ENCODE assay signal across 8 mouse cellular contexts in the genomic region with DNA sequence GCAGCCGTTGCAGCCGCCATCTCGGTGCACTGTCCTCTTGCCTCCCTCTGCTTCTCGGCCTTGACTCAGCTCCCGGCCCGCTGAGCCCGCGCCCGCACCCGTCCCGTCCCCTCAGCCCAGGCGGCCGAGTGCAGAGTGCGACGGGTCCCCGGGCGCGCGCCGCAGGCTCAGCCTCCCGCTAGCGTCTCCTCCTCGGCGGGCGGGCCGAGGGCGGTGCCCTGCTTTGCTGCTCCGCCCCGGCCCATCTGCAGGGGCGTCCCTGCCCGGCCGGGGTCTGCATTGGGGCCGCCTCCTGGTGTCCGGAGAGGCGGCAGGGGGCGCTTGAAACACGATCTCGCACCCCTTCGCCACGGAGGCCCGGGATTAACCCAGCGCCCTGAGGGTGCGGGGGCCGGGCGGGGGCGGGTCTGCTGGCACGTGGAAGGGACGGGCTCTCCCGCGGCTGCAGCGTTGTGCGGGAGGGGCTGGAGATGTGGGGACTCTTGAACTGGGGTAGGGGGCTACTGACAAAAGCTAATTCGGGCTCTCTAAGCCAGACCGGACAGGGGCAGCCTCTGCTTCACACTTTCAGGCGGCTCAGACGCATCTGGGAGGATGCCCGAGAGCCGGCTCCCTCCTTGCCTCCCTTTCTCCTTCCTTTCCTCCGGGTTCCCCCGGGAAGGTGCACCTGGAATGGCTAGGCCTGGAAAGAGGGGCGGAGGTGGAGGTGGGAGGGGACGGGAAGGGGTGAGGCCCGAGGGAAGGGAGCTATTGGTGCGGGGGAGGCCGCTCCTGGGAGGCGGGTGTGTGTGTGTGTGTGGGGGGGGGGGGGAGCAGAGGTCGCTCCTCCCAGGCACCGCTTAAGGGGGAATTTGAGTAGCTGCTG. TPM values are rescaled to one million over a fixed set of nuclear protein-coding genes. Genes with fewer than 3 reads are reported as not detected.
DNase-seq lines count a peak whose midpoint lies in the region; ATAC-seq and TF ChIP-seq lines count a peak whose summit lies in the region.

No protein-coding gene starts in this region.

- peaks cover 2 to 22% of the 10 kb centered on the region in 2 experiments; a peak in 3 of 4 replicates for H3K4me1 ChIP-seq in ES-E14 (ENCODE audit: control insufficient read depth in 2 of 2, insufficient read depth in 2 of 2, low read length in 2 of 2, poor library complexity in 1 of 2)
- peaks cover 40% of the 10 kb centered on the region for H3K4me1 ChIP-seq in forebrain, embryonic 15.5 days
- H3K4me1 ChIP-seq in lung, embryonic 15.5 days = peaks cover 30% of the 10 kb centered on the region

- peak overlapping the region; percentile 87 to 88 for H3K4me3 ChIP-seq in ES-E14 (ENCODE audit: insufficient read depth in 1 of 2, low read depth in 1 of 2, low read length in 2 of 2, poor library complexity in 1 of 2, severe bottlenecking in 1 of 2)
- peak overlapping the region; percentile 72 for H3K4me3 ChIP-seq in forebrain, embryonic 15.5 days
- peak overlapping the region; percentile 74 for H3K4me3 ChIP-seq in layer of hippocampus, adult 2 months
- peak overlapping the region; percentile 68 for H3K4me3 ChIP-seq in lung, embryonic 15.5 days

- TF ChIP-seq CTCF in layer of hippocampus, adult 2 months (conservative IDR thresholded peaks at IDR 0.05) = peak; percentile 63

- under 1% methylated on average over 65 of the region's 68 CpGs for WGBS in forebrain, embryonic 15.5 days
- WGBS in lung, embryonic 15.5 days = under 1% methylated on average over 65 of the region's 68 CpGs

- ATAC-seq in forebrain, embryonic 15.5 days (replicated peaks) = peak; percentile 85
- ATAC-seq in lung, embryonic 15.5 days (ENCODE audit: borderline replicate concordance, extremely low read depth, low FRiP score, low TSS enrichment) = peak; percentile 84

- in situ Hi-C loops in ES-E14 (cut with MboI; ENCODE audit: low sequenced_read_pairs in 2 of 2, unreplicated experiment in 2 of 2) = no loop called here

- H3K9me3 ChIP-seq in ES-E14 (ENCODE audit: control insufficient read depth, insufficient read depth, low read depth, low read length) = no peaks in the 10 kb centered on the region
- no peaks in the 10 kb centered on the region for H3K9me3 ChIP-seq in forebrain, embryonic 15.5 days
- no peaks in the 10 kb centered on the region for H3K9me3 ChIP-seq in lung, embryonic 15.5 days

- peak overlapping the region; percentile 75 for H3K9ac ChIP-seq in ES-E14 (ENCODE audit: insufficient read depth, low read depth, low read length, poor library complexity, severe bottlenecking)
- H3K9ac ChIP-seq in forebrain, embryonic 15.5 days (replicated peaks) = peak overlapping the region; percentile 85
- peak overlapping the region; percentile 67 for H3K9ac ChIP-seq in lung, embryonic 15.5 days

- intact Hi-C loops in heart, postnatal 25 days (cut with DNase I) = loop anchor here (2.0 to 5.0 kb wide), 2 partner anchors 15 to 179 kb away; partner anchors contain the start of gene Ap2m1

- no peaks in the 10 kb centered on the region for H3K27me3 ChIP-seq in forebrain, embryonic 15.5 days
- no peaks in the 10 kb centered on the region for H3K27me3 ChIP-seq in lung, embryonic 15.5 days

- peaks cover 29% of the 10 kb centered on the region for H3K36me3 ChIP-seq in ES-E14 (ENCODE audit: control insufficient read depth, insufficient read depth, low read length, poor library complexity, severe bottlenecking)
- H3K36me3 ChIP-seq in forebrain, embryonic 15.5 days = peaks cover 15% of the 10 kb centered on the region
- H3K36me3 ChIP-seq in lung, embryonic 15.5 days = 0 out of 2 replicates have a peak, but pooled peaks cover 6% of the 10 kb centered on the region

- no peak for DNase-seq in ES-E14 (ENCODE audit: low read depth, low spot score)
- peak; percentile 81 for DNase-seq in cerebellum, adult 11-12 months
- DNase-seq in heart, postnatal 25 days (ENCODE audit: low spot score) = peak; percentile 67
- peak; percentile 79 to 80 for DNase-seq in layer of hippocampus, adult 2 months (ENCODE audit: low spot score in 2 of 2)
- DNase-seq in ovary, postnatal 10 days (ENCODE audit: low spot score) = peak; percentile 70
- DNase-seq in thymus, postnatal 10 days (ENCODE audit: low spot score in 2 of 2) = peak; percentile 61 to 72

- peak overlapping the region; percentile 79 for H3K27ac ChIP-seq in ES-E14 (ENCODE audit: insufficient read depth, low read depth, low read length, poor library complexity, severe bottlenecking)
- peak overlapping the region; percentile 90 for H3K27ac ChIP-seq in forebrain, embryonic 15.5 days (replicated peaks)
- peak overlapping the region; percentile 94 for H3K27ac ChIP-seq in layer of hippocampus, adult 2 months
- peak overlapping the region; percentile 97 for H3K27ac ChIP-seq in lung, embryonic 15.5 days

- H3K4me2 ChIP-seq in forebrain, embryonic 15.5 days (replicated peaks) = peak overlapping the region; percentile 90
- peak overlapping the region; percentile 91 for H3K4me2 ChIP-seq in lung, embryonic 15.5 days

TF ChIP-seq in ES-E14, 5 proteins besides CTCF, POLR2A, EP300 and RAD21:
- TF ChIP-seq MAFK (IDR thresholded peaks at IDR 0.05; ENCODE audit: insufficient read depth, low read depth, low read length) = no peak
- no peak for TF ChIP-seq ZNF384 (IDR thresholded peaks at IDR 0.05; ENCODE audit: low read depth, low read length)
- no peak for TF ChIP-seq HCFC1 (IDR thresholded peaks at IDR 0.05; ENCODE audit: borderline replicate concordance, insufficient read depth, low read length)
- TF ChIP-seq CHD2 (IDR thresholded peaks at IDR 0.05; ENCODE audit: low read depth, low read length) = no peak
TF ChIP-seq in ES-E14: peak in this region for 0.

RNA-seq across cellular contexts. Expression of gene Polr2h, which starts 1.3 kb away (rescaled TPM):
- 125 and 134 TPM in 2 replicates for total RNA-seq in ES-E14 (2012; rRNA removed)
- 86.4 and 96.1 TPM in 2 replicates for polyA plus RNA-seq in forebrain, embryonic 15.5 days (2015; fragmentation: Nextera tagmentation; extraction: Ambion mirVana)
- 10 to 100 TPM in 1 of 2 experiments, 1 to 10 TPM in 1; 9.0 to 10.5 TPM for total RNA-seq in heart, postnatal 25 days (2021)
- total RNA-seq in layer of hippocampus, adult 2 months (2021) = 10 to 100 TPM; 26.1 TPM
- 86.6 and 101 TPM in 2 replicates for polyA plus RNA-seq in lung, embryonic 15.5 days (2015; fragmentation: Nextera tagmentation; extraction: Ambion mirVana)

RNA-seq across cellular contexts. Expression of gene Clcn2, which starts 1.3 kb away (rescaled TPM):
- total RNA-seq in ES-E14 (2012; rRNA removed) = 38.2 and 104 TPM in 2 replicates
- 19.2 and 19.8 TPM in 2 replicates for polyA plus RNA-seq in forebrain, embryonic 15.5 days (2015; fragmentation: Nextera tagmentation; extraction: Ambion mirVana)
- total RNA-seq in heart, postnatal 25 days (2021) = 1 to 10 TPM; 1.5 to 2.1 TPM
- total RNA-seq in layer of hippocampus, adult 2 months (2021) = 10 to 100 TPM; 74.2 to 79.5 TPM
- 7.2 and 8.6 TPM in 2 replicates for polyA plus RNA-seq in lung, embryonic 15.5 days (2015; fragmentation: Nextera tagmentation; extraction: Ambion mirVana)

RNA-seq across cellular contexts. Expression of gene Chrd, which starts 16.7 kb away (rescaled TPM):
- 3.7 and 9.6 TPM in 2 replicates for total RNA-seq in ES-E14 (2012; rRNA removed)
- polyA plus RNA-seq in forebrain, embryonic 15.5 days (2015; fragmentation: Nextera tagmentation; extraction: Ambion mirVana) = 3.5 and 3.7 TPM in 2 replicates
- 1 to 10 TPM; 2.0 to 2.7 TPM for total RNA-seq in heart, postnatal 25 days (2021)
- 10 to 100 TPM; 87.0 to 90.7 TPM for total RNA-seq in layer of hippocampus, adult 2 months (2021)
- polyA plus RNA-seq in lung, embryonic 15.5 days (2015; fragmentation: Nextera tagmentation; extraction: Ambion mirVana) = 3.8 and 4.1 TPM in 2 replicates

RNA-seq across cellular contexts. Expression of gene Thpo, which starts 18.1 kb away (rescaled TPM):
- total RNA-seq in ES-E14 (2012; rRNA removed) = 0.18 and 1.2 TPM in 2 replicates
- polyA plus RNA-seq in forebrain, embryonic 15.5 days (2015; fragmentation: Nextera tagmentation; extraction: Ambion mirVana) = 0.80 and 0.91 TPM in 2 replicates
- total RNA-seq in heart, postnatal 25 days (2021) = under 1 TPM in 1 of 2 experiments, not detected in 1; 0.50 TPM
- total RNA-seq in layer of hippocampus, adult 2 months (2021) = 10 to 100 TPM; 12.5 to 16.2 TPM
- 0.51 and 0.68 TPM in 2 replicates for polyA plus RNA-seq in lung, embryonic 15.5 days (2015; fragmentation: Nextera tagmentation; extraction: Ambion mirVana)

RNA-seq across cellular contexts. Expression of gene Fam131a, which starts 23.2 kb away (rescaled TPM):
- total RNA-seq in ES-E14 (2012; rRNA removed) = 1.9 and 2.6 TPM in 2 replicates
- 51.8 and 54.4 TPM in 2 replicates for polyA plus RNA-seq in forebrain, embryonic 15.5 days (2015; fragmentation: Nextera tagmentation; extraction: Ambion mirVana)
- 10 to 100 TPM; 28.3 to 31.4 TPM for total RNA-seq in heart, postnatal 25 days (2021)
- total RNA-seq in layer of hippocampus, adult 2 months (2021) = 100 to 1,000 TPM; 450 to 457 TPM
- 4.9 and 6.3 TPM in 2 replicates for polyA plus RNA-seq in lung, embryonic 15.5 days (2015; fragmentation: Nextera tagmentation; extraction: Ambion mirVana)

Comparison
In these comparisons a context has a peak if more than half of its experiments do, and no peak if none do; other contexts are left out.
1. RNA of gene Clcn2, which starts 1.3 kb away (total RNA-seq): 74.2 to 79.5 TPM in layer of hippocampus, adult 2 months and 38.2 to 104 TPM in ES-E14; 1.5 to 2.1 TPM in heart, postnatal 25 days; every median in the first group is over 10 times any median in the second.
2. Peak in every context shown above with its lines, with median percentiles within 50 percentile points of each other: H3K27ac ChIP-seq, H3K4me3 ChIP-seq and H3K9ac ChIP-seq.